ENCODE assay signal across 9 mouse cellular contexts in genomic region chr11:49087830-49088616, GRCm38 (mm10). TPM values are rescaled to one million over a fixed set of nuclear protein-coding genes. Genes with fewer than 3 reads are reported as not detected.
DNase-seq lines count a peak whose midpoint lies in the region; ATAC-seq and TF ChIP-seq lines count a peak whose summit lies in the region.
"Had no signal": no experiment of that assay in that cellular context is flagged by ENCODE, and none has a peak within 500 bp of the region (broad histone marks: within the 10 kb centered on the region; RNA-seq: fewer than 3 reads in every experiment).

No protein-coding gene starts in this region.

- H3K9me3 ChIP-seq in intestine, embryonic 14.5 days (ENCODE audit: control insufficient read depth, low read length): no peaks in the 10 kb centered on the region
- no peaks in the 10 kb centered on the region for H3K9me3 ChIP-seq in stomach, embryonic 16.5 days (replicated peaks; ENCODE audit: control insufficient read depth, low read length)

- peaks cover 25% of the 10 kb centered on the region; the same call in 1 of the 2 replicates for H3K4me1 ChIP-seq in kidney, adult 2 months (ENCODE audit: control insufficient read depth, insufficient read depth, low read length)
- peaks cover 14% of the 10 kb centered on the region; the same call in 1 of the 2 replicates for H3K4me1 ChIP-seq in intestine, embryonic 14.5 days (replicated peaks; ENCODE audit: control insufficient read depth, insufficient read depth, low read length)
- H3K4me1 ChIP-seq in stomach, embryonic 16.5 days (ENCODE audit: control insufficient read depth, insufficient read depth, low read length): peaks cover 8% of the 10 kb centered on the region

- no peak for TF ChIP-seq POLR2A in kidney, adult 2 months (IDR thresholded peaks at IDR 0.05; ENCODE audit: low read depth, low read length)

- peak overlapping the region; percentile 44 for H3K4me3 ChIP-seq in kidney, adult 2 months (ENCODE audit: insufficient read depth, low read depth, low read length)
- H3K4me3 ChIP-seq in intestine, embryonic 14.5 days (ENCODE audit: low read depth, low read length): no peak overlapping the region
- no peak overlapping the region; the same call in 1 of the 2 replicates for H3K4me3 ChIP-seq in stomach, embryonic 16.5 days (replicated peaks; ENCODE audit: low read length)

- WGBS in kidney, adult 2 months: 53% methylated on average over 22 of the region's 22 CpGs
- WGBS in intestine, embryonic 14.5 days: 38% methylated on average over 22 of the region's 22 CpGs
- 35% methylated on average over 22 of the region's 22 CpGs for WGBS in stomach, embryonic 16.5 days

- peak overlapping the region; percentile 39 for H3K4me2 ChIP-seq in intestine, embryonic 14.5 days (ENCODE audit: low read length)
- peak overlapping the region; percentile 33 for H3K4me2 ChIP-seq in stomach, embryonic 16.5 days (ENCODE audit: low read depth, low read length)

- H3K27me3 ChIP-seq in kidney, adult 2 months (replicated peaks; ENCODE audit: control insufficient read depth, insufficient read depth, low read length): no peaks in the 10 kb centered on the region
- no peaks in the 10 kb centered on the region for H3K27me3 ChIP-seq in intestine, embryonic 14.5 days (replicated peaks; ENCODE audit: control insufficient read depth, insufficient read depth, low read length)
- no peaks in the 10 kb centered on the region for H3K27me3 ChIP-seq in stomach, embryonic 16.5 days (ENCODE audit: control insufficient read depth, insufficient read depth, low read length)

- no peak overlapping the region for H3K9ac ChIP-seq in intestine, embryonic 14.5 days (ENCODE audit: low read length)
- no peak overlapping the region for H3K9ac ChIP-seq in stomach, embryonic 16.5 days (ENCODE audit: low read length)

- H3K27ac ChIP-seq in kidney, adult 2 months (ENCODE audit: insufficient read depth, low read depth, low read length): peak overlapping the region; percentile 24; the same call in 1 of the 2 replicates
- H3K27ac ChIP-seq in intestine, embryonic 14.5 days (ENCODE audit: low read depth): no peak overlapping the region
- peak overlapping the region; percentile 33; the same call in 1 of the 2 replicates for H3K27ac ChIP-seq in stomach, embryonic 16.5 days (ENCODE audit: low read length)

- peak; percentile 22 for DNase-seq in kidney, adult 2 months
- no peak for DNase-seq in kidney, adult 9 months
- DNase-seq in embryo, embryonic 10 days (ENCODE audit: low spot score): peak; percentile 48
- DNase-seq in intestine, embryonic 14.5 days (ENCODE audit: low spot score): peak; percentile 57
- peak; percentile 61 for DNase-seq in lung, postnatal 36 days
- DNase-seq in adrenal gland, adult 2 months: no peak
- no peak for DNase-seq in layer of hippocampus, adult 18-20 months (ENCODE audit: low spot score in 2 of 2)

- TF ChIP-seq CTCF in kidney, adult 2 months (conservative IDR thresholded peaks at IDR 0.05; ENCODE audit: insufficient read depth, insufficient read length, low read depth, low read length): no peak

- peak; percentile 70 for ATAC-seq in intestine, embryonic 14.5 days (replicated peaks; ENCODE audit: low FRiP score, low TSS enrichment, low read depth)
- peak; percentile 82 for ATAC-seq in stomach, embryonic 16.5 days (ENCODE audit: insufficient read depth, low FRiP score)

- no peaks in the 10 kb centered on the region for H3K36me3 ChIP-seq in kidney, adult 2 months (ENCODE audit: control insufficient read depth, insufficient read depth, low read length)
- H3K36me3 ChIP-seq in intestine, embryonic 14.5 days (ENCODE audit: control insufficient read depth, insufficient read depth, low read length): no peaks in the 10 kb centered on the region
- no peaks in the 10 kb centered on the region for H3K36me3 ChIP-seq in stomach, embryonic 16.5 days (ENCODE audit: control insufficient read depth, insufficient read depth, low read length)

RNA-seq across cellular contexts. Expression of gene Ifi47, which starts 11.6 kb away (rescaled TPM):
- polyA plus RNA-seq in kidney, adult 2 months (2012; rRNA removed): 4.5 and 8.4 TPM in 2 replicates
- 2.1 and 3.4 TPM in 2 replicates for polyA plus RNA-seq in intestine, embryonic 14.5 days (2014; fragmentation: Nextera tagmentation; extraction: Ambion mirVana)
- polyA plus RNA-seq in stomach, embryonic 16.5 days (2015; fragmentation: Nextera tagmentation; extraction: Ambion mirVana): 1.8 and 2.7 TPM in 2 replicates
- total RNA-seq in adrenal gland, adult 2 months (2021): 1 to 10 TPM; 3.7 to 5.4 TPM
- 0.68 and 0.71 TPM in 2 replicates for polyA plus RNA-seq in adrenal gland, adult 2 months (2012; rRNA removed)
- total RNA-seq in layer of hippocampus, adult 18-20 months (2021): under 1 TPM; 0.40 to 0.51 TPM

RNA-seq across cellular contexts. Expression of gene Tgtp2, which starts 24.0 kb away (rescaled TPM):
- polyA plus RNA-seq in kidney, adult 2 months (2012; rRNA removed): 12.1 and 15.1 TPM in 2 replicates
- 0.27 and 1.2 TPM in 2 replicates for polyA plus RNA-seq in intestine, embryonic 14.5 days (2014; fragmentation: Nextera tagmentation; extraction: Ambion mirVana)
- polyA plus RNA-seq in stomach, embryonic 16.5 days (2015; fragmentation: Nextera tagmentation; extraction: Ambion mirVana): 0.41 TPM in 1 of 2 replicates, not detected in the other
- total RNA-seq in adrenal gland, adult 2 months (2021): 1 to 10 TPM; 3.8 to 4.0 TPM
- 0.40 and 1.5 TPM in 2 replicates for polyA plus RNA-seq in adrenal gland, adult 2 months (2012; rRNA removed)
- not detected for total RNA-seq in layer of hippocampus, adult 18-20 months (2021)

RNA-seq across cellular contexts. Expression of gene Olfr1396, which starts 26.7 kb away (rescaled TPM):
- polyA plus RNA-seq in kidney, adult 2 months (2012; rRNA removed): 2.7 and 4.1 TPM in 2 replicates
- not detected in 2 replicates for polyA plus RNA-seq in intestine, embryonic 14.5 days (2014; fragmentation: Nextera tagmentation; extraction: Ambion mirVana)
- polyA plus RNA-seq in stomach, embryonic 16.5 days (2015; fragmentation: Nextera tagmentation; extraction: Ambion mirVana): not detected in 2 replicates
- 1 to 10 TPM; 1.9 to 3.6 TPM for total RNA-seq in adrenal gland, adult 2 months (2021)
- polyA plus RNA-seq in adrenal gland, adult 2 months (2012; rRNA removed): 3.4 and 3.7 TPM in 2 replicates
- total RNA-seq in layer of hippocampus, adult 18-20 months (2021): not detected

RNA-seq across cellular contexts. Expression of gene 9930111J21Rik2, which starts 37.0 kb away (rescaled TPM):
- 1.4 and 2.4 TPM in 2 replicates for polyA plus RNA-seq in kidney, adult 2 months (2012; rRNA removed)
- 0.45 and 0.50 TPM in 2 replicates for polyA plus RNA-seq in intestine, embryonic 14.5 days (2014; fragmentation: Nextera tagmentation; extraction: Ambion mirVana)
- polyA plus RNA-seq in stomach, embryonic 16.5 days (2015; fragmentation: Nextera tagmentation; extraction: Ambion mirVana): 1.1 and 1.3 TPM in 2 replicates
- 1 to 10 TPM; 3.9 to 4.0 TPM for total RNA-seq in adrenal gland, adult 2 months (2021)
- 0.53 and 0.61 TPM in 2 replicates for polyA plus RNA-seq in adrenal gland, adult 2 months (2012; rRNA removed)
- total RNA-seq in layer of hippocampus, adult 18-20 months (2021): 1 to 10 TPM; 1.1 to 1.4 TPM

RNA-seq across cellular contexts. Expression of gene Olfr1395, which starts 54.1 kb away (rescaled TPM):
- polyA plus RNA-seq in kidney, adult 2 months (2012; rRNA removed): not detected in 2 replicates
- not detected in 2 replicates for polyA plus RNA-seq in intestine, embryonic 14.5 days (2014; fragmentation: Nextera tagmentation; extraction: Ambion mirVana)
- polyA plus RNA-seq in stomach, embryonic 16.5 days (2015; fragmentation: Nextera tagmentation; extraction: Ambion mirVana): not detected in 2 replicates
- not detected for total RNA-seq in adrenal gland, adult 2 months (2021)
- not detected in 2 replicates for polyA plus RNA-seq in adrenal gland, adult 2 months (2012; rRNA removed)
- not detected for total RNA-seq in layer of hippocampus, adult 18-20 months (2021)
- total RNA-seq: adrenal gland, postnatal 36 days had no signal

Comparison
In these comparisons a context has a peak if more than half of its experiments do, and no peak if none do; other contexts are left out.
1. DNase-seq: peak in kidney, adult 2 months (single experiment), embryo, embryonic 10 days (single experiment), intestine, embryonic 14.5 days (single experiment) and lung, postnatal 36 days (single experiment); none in kidney, adult 9 months (single experiment), adrenal gland, adult 2 months (single experiment) and layer of hippocampus, adult 18-20 months (0 of 2).